Mouse (Mus musculus): ENCODE measurements around the gene Rab25. TPM values are rescaled to one million over a fixed set of nuclear protein-coding genes. Genes with fewer than 3 reads are reported as not detected.

Gene Rab25
- polyA plus RNA-seq, 1 experiment from 2014 or later: 9.3 TPM

DNA sequence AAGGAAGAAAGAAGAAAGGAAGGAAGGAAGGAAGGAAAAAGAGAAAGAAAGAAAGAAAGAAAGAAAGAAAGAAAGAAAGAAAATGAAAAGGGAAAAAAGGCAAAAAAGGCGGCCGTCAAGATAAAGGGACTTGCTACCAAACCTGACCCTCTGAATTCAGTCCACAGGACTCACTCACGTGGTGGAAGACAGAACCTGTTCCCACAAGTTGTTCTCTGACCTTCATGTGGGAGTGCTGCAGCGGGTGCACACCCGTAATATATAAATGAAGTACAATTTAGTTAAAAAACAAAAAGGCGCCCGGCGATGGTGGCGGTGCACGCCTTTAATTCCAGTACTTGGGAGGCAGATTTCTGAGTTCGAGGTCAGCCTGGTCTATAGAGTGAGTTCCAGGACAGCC, 19.5 kb downstream of the Rab25 start:
- Histone ChIP-seq H3K4me1 (peaks cover 46% of the 10 kb centered on the region), H3K27me3 (no peaks in the 10 kb centered on the region), H3K27ac (no peak overlapping the region), H3K4me3 (no peak overlapping the region), H3K9me3 (no peaks in the 10 kb centered on the region), H3K36me3 (peaks cover 26% of the 10 kb centered on the region), H3K9ac (peak overlapping the region; percentile 100; the same call in 1 of the 2 replicates), H3K4me2 (replicated peaks) (no peak overlapping the region)
- ATAC-seq (ENCODE audit: low FRiP score, low read depth): no peak
- WGBS: 85% methylated on average over 11 of the region's 11 CpGs

- no peak for ATAC-seq (ENCODE audit: low FRiP score, low read depth)
- Histone ChIP-seq H3K27me3 (no peaks in the 10 kb centered on the region), H3K27ac (peak overlapping the region; percentile 39; the same call in 1 of the 2 replicates), H3K4me1 (peaks cover 45% of the 10 kb centered on the region), H3K4me3 (peak overlapping the region; percentile 13), H3K9me3 (no peaks in the 10 kb centered on the region), H3K9ac (peak overlapping the region; percentile 62), H3K4me2 (replicated peaks) (peak overlapping the region; percentile 46), H3K36me3 (peaks cover 37% of the 10 kb centered on the region)
- 24% methylated on average over 8 of the region's 8 CpGs for WGBS
Measured at GRCm38 (mm10) chr3:88527565-88527964, 20.5 kb downstream of the Rab25 start.

DNA sequence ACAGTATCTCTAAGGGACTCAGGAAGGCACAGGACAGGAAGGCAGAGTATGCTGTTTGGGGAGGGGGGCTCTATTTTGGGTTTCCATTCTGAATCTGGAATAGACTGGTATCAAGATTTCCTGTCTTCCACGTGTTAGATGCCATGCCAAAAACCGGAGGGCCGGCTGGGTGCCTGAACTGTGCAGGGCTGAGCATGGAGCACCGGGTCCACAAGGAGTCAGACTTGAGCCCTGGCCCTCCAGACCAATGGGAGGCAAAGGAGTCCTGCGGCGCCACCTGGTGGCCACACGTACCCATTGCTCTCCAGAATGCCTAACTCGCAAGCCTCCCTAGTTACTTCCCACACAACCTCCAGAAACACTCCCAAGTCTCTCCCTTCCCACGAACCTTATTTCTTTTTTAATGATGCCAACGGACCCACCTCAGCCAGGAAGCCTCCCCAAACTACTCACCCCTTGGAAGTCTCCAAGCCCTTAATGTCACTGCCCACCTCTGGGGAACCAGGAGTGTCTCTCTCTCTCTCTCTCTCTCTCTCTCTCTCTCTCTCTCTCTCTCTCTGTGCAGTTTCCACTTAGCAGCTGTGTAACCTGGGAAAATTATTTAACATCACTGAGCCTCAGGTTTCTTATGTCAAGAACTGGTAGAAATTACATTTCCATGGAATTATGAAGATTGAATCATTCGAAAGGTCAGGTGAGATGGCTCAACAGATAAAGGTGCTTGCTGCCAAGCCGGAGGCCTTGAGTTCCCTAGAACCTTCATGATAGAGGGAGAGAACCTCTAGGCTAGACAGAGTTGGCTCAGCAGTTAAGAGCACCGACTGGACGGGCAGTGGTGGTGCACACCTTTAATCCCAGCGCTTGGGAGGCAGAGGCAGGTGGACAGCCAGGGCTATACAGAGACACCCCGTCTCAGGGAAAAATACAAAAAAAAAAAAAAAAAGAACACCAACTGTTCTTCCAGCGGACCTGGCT, 21.7 kb downstream of the Rab25 start:
- WGBS: 31% methylated on average over 17 of the region's 17 CpGs
- Histone ChIP-seq H3K4me2 (replicated peaks) (peak overlapping the region; percentile 46), H3K27ac (0 out of 2 replicates have a peak overlapping the region, but pooled peaks have one; percentile 6), H3K4me1 (peaks cover 45% of the 10 kb centered on the region), H3K9me3 (no peaks in the 10 kb centered on the region), H3K9ac (peak overlapping the region; percentile 19; the same call in 1 of the 2 replicates), H3K36me3 (peaks cover 37% of the 10 kb centered on the region), H3K27me3 (no peaks in the 10 kb centered on the region), H3K4me3 (no peak overlapping the region)
- peak; percentile 59 for ATAC-seq (ENCODE audit: low FRiP score, low read depth)

- Histone ChIP-seq H3K4me2 (replicated peaks) (no peak overlapping the region), H3K27me3 (no peaks in the 10 kb centered on the region), H3K4me3 (no peak overlapping the region), H3K27ac (no peak overlapping the region), H3K36me3 (peaks cover 37% of the 10 kb centered on the region), H3K9ac (no peak overlapping the region), H3K9me3 (no peaks in the 10 kb centered on the region), H3K4me1 (peaks cover 40% of the 10 kb centered on the region)
- 88% methylated on average over 5 of the region's 5 CpGs for WGBS
- no peak for ATAC-seq (ENCODE audit: low FRiP score, low read depth)
Measured at GRCm38 (mm10) chr3:88525021-88525420, 23.1 kb downstream of the Rab25 start.

DNA sequence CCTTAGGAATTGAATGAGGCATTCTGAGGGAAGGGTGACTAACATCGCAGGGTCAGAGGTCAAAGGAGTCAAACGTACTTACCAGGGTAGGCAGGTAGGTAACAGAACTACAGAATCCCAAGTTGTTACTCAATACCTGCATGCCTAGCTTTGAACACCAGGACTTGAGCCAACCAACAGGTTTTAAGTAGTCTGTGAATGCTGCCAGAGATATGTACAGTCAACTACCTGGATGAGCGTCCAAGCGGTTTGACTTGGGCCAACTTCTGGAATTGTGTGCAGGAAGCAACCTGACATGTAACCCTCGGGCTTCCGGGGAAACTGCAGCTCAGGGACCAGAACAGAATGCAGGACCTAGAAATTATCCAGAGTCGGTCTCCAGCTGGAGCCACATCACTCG, 25.1 kb downstream of the Rab25 start:
- ATAC-seq (ENCODE audit: low FRiP score, low read depth): no peak
- WGBS: 88% methylated on average over 8 of the region's 8 CpGs
- H3K4me3 ChIP-seq: no peak overlapping the region
- H3K4me2 ChIP-seq (replicated peaks): no peak overlapping the region
- no peaks in the 10 kb centered on the region for H3K9me3 ChIP-seq
- H3K36me3 ChIP-seq: peaks cover 36% of the 10 kb centered on the region
- H3K27me3 ChIP-seq: no peaks in the 10 kb centered on the region
- H3K4me1 ChIP-seq: peaks cover 20% of the 10 kb centered on the region
- H3K9ac ChIP-seq: no peak overlapping the region
- no peak overlapping the region for H3K27ac ChIP-seq

DNA sequence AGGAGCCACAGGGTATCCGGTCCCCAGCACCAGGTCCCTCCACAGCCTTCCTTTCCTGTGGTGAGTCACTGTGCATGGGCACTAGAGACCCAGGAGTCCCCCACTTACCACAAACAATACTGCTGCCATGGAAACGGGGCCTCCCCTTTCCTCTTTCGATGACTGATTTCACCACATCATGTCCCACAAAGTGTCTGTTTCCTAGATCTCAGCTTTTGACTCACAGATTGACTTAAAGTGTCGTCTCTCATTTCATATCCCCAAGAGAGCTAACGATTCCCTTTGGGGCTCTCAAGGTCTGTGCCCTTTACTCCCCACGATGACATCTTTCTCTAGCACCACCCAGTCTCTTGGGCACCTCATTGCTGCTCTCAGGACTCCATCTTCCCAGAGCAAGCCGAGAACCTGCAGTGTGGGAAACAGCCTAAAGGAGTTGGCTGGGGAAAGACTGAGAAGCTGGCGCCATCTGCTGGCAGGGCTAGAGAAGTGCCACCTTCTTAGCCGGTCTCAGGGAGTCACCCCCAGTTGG, 26.2 kb downstream of the Rab25 start:
- peaks cover 29% of the 10 kb centered on the region for H3K36me3 ChIP-seq
- ATAC-seq (ENCODE audit: low FRiP score, low read depth): peak; percentile 5; the same call in 1 of the 2 replicates
- H3K9ac ChIP-seq: no peak overlapping the region
- no peaks in the 10 kb centered on the region for H3K27me3 ChIP-seq
- no peak overlapping the region for H3K4me3 ChIP-seq
- H3K9me3 ChIP-seq: no peaks in the 10 kb centered on the region
- no peak overlapping the region for H3K4me2 ChIP-seq (replicated peaks)
- H3K4me1 ChIP-seq: peaks cover 11% of the 10 kb centered on the region
- no peak overlapping the region for H3K27ac ChIP-seq
- 36% methylated on average over 9 of the region's 9 CpGs for WGBS

GRCm38 (mm10) chr3:88521156-88521555, 26.9 kb downstream of the Rab25 start:
- H3K27me3 ChIP-seq: no peaks in the 10 kb centered on the region
- H3K9ac ChIP-seq: no peak overlapping the region
- no peak overlapping the region for H3K27ac ChIP-seq
- no peak for ATAC-seq (ENCODE audit: low FRiP score, low read depth)
- no peaks in the 10 kb centered on the region for H3K9me3 ChIP-seq
- H3K4me2 ChIP-seq (replicated peaks): no peak overlapping the region
- no peak overlapping the region for H3K4me3 ChIP-seq
- H3K4me1 ChIP-seq: peaks cover 4% of the 10 kb centered on the region
- WGBS: 89% methylated on average over 6 of the region's 6 CpGs
- H3K36me3 ChIP-seq: peaks cover 29% of the 10 kb centered on the region

- Histone ChIP-seq H3K27me3 (no peaks in the 10 kb centered on the region), H3K4me2 (replicated peaks) (no peak overlapping the region), H3K27ac (no peak overlapping the region), H3K4me1 (peaks cover 4% of the 10 kb centered on the region; the same call in 1 of the 2 replicates), H3K36me3 (peaks cover 25% of the 10 kb centered on the region), H3K9ac (no peak overlapping the region), H3K4me3 (no peak overlapping the region), H3K9me3 (no peaks in the 10 kb centered on the region)
- ATAC-seq (ENCODE audit: low FRiP score, low read depth): no peak
- 89% methylated on average over 2 of the region's 2 CpGs for WGBS
Measured at GRCm38 (mm10) chr3:88520078-88520477, 28.0 kb downstream of the Rab25 start.

GRCm38 (mm10) chr3:88518411-88518810, 29.7 kb downstream of the Rab25 start:
- no peak overlapping the region for H3K4me3 ChIP-seq
- H3K27me3 ChIP-seq: no peaks in the 10 kb centered on the region
- H3K9ac ChIP-seq: no peak overlapping the region
- ATAC-seq (ENCODE audit: low FRiP score, low read depth): no peak
- WGBS: 68% methylated on average over 4 of the region's 4 CpGs
- H3K9me3 ChIP-seq: no peaks in the 10 kb centered on the region
- peaks cover 18% of the 10 kb centered on the region for H3K4me1 ChIP-seq
- no peak overlapping the region for H3K27ac ChIP-seq
- H3K36me3 ChIP-seq: peaks cover 9% of the 10 kb centered on the region
- H3K4me2 ChIP-seq (replicated peaks): no peak overlapping the region

- H3K4me2 ChIP-seq (replicated peaks): no peak overlapping the region
- no peaks in the 10 kb centered on the region for H3K27me3 ChIP-seq
- no peak overlapping the region for H3K4me3 ChIP-seq
- H3K36me3 ChIP-seq: no peaks in the 10 kb centered on the region
- H3K9me3 ChIP-seq: no peaks in the 10 kb centered on the region
- no peak for ATAC-seq (ENCODE audit: low FRiP score, low read depth)
- H3K4me1 ChIP-seq: peaks cover 38% of the 10 kb centered on the region
- H3K9ac ChIP-seq: no peak overlapping the region
- no peak overlapping the region for H3K27ac ChIP-seq
- WGBS: 74% methylated on average over 2 of the region's 2 CpGs
Measured at GRCm38 (mm10) chr3:88516407-88516806, 31.7 kb downstream of the Rab25 start.

DNA sequence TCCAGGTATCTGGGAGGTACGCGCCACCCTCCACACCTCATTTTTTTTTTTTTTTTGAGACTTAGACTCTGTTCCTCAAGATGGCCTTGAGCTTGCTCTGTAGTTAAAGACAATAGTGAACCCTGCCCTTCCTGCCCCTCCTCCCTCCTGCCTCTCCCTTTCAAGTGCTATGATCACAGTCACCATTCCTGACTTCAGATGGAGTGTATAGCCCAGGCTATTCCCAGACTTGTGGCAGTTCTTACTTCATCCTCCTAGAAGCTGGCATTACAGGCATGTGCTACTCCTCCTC, 33.1 kb downstream of the Rab25 start:
- ATAC-seq (ENCODE audit: low FRiP score, low read depth): no peak
- H3K9ac ChIP-seq: no peak overlapping the region
- WGBS: 97% methylated on average over 2 of the region's 2 CpGs
- no peak overlapping the region for H3K4me2 ChIP-seq (replicated peaks)
- H3K4me1 ChIP-seq: peaks cover 50% of the 10 kb centered on the region
- H3K9me3 ChIP-seq: no peaks in the 10 kb centered on the region
- no peak overlapping the region for H3K27ac ChIP-seq
- H3K4me3 ChIP-seq: no peak overlapping the region
- no peaks in the 10 kb centered on the region for H3K36me3 ChIP-seq
- no peaks in the 10 kb centered on the region for H3K27me3 ChIP-seq

DNA sequence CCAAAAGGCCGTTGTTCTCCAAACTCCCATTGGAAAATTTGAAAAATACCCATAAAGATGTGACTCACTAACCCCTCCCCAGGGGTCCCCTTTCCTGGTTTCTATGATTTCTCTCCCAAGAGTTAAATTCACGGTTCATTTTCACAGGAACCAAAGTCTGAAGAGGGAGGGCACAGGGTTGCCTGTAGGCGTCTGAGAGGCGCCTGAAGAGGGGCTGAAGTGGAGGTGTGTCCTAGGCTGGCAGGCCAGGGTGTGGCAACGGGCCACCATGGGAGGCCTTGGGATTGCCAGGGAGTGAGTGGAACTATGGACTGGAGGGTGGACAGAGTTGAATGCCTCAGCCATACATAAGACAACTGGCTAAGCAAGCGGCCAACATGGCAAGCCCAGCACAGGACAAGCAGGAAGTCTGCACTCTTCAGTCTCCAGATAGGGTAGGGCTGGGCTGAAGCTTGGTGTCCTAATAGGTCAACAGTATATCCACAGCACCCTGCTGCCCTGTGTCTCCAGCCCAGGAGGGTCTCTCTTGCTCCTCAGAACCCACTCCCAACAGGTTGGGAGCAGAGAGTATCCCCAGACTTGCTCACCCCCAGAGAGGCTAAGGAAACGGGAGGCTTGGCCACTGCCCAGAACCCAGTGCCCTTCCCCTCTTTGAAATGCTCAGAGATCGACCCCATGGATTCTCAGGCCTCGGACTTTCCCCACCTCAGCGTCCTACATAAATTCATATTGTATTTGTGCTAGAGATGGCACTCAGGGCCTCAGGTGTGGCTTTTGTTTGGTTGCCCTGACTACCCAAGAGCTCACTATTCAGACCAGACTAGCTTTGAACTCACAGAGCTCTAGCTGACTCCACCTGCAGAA, 33.6 kb downstream of the Rab25 start:
- Histone ChIP-seq H3K27me3 (no peaks in the 10 kb centered on the region), H3K36me3 (no peaks in the 10 kb centered on the region), H3K4me2 (replicated peaks) (no peak overlapping the region), H3K27ac (peak overlapping the region; percentile 84; the same call in 1 of the 2 replicates), H3K4me3 (no peak overlapping the region), H3K4me1 (peaks cover 56% of the 10 kb centered on the region), H3K9me3 (no peaks in the 10 kb centered on the region), H3K9ac (no peak overlapping the region)
- ATAC-seq (ENCODE audit: low FRiP score, low read depth): no peak
- WGBS: 76% methylated on average over 10 of the region's 10 CpGs

Measured in limb, embryonic 13.5 days (tissue).